Mouse (Mus musculus) CH12.LX (cell line): ENCODE measurements around the gene Stmn1. TPM values are rescaled to one million over a fixed set of nuclear protein-coding genes. Genes with fewer than 3 reads are reported as not detected.

ENCODE experiments used
- DNase-seq: peaks from one replicate; pipeline ENCODE4 v3.0.0-alpha.2; 2013; ENCODE audit errors: extremely low read depth
- H3K27ac ChIP-seq: 2 replicates; pipeline ENCODE4 v1.5.1; 2012; ENCODE audit warnings: low read depth, mild to moderate bottlenecking, control low read depth, moderate library complexity; ENCODE audit not compliant: insufficient read depth
- H3K27me3 ChIP-seq: replicated peaks from 2 replicates; pipeline ENCODE3; 2012; ENCODE audit warnings: inconsistent platforms
- H3K36me3 ChIP-seq, 2 experiments: replicated peaks in 1 of 2; 2 replicates each; pipeline versions ENCODE3 to v1.6.1; 2012; ENCODE audit warnings: inconsistent platforms in 1 of 2, low read length in 1 of 2, mild to moderate bottlenecking in 1 of 2, mixed read lengths in 1 of 2, moderate library complexity in 1 of 2; ENCODE audit not compliant: control insufficient read depth in 1 of 2, insufficient read depth in 1 of 2
- H3K4me1 ChIP-seq, 2 experiments: 2 replicates each; pipeline ENCODE4 v1.6.1; 2012; ENCODE audit warnings: inconsistent platforms in 1 of 2, moderate library complexity in 1 of 2; ENCODE audit not compliant: insufficient read depth in 2 of 2, control insufficient read depth in 1 of 2
- H3K4me2 ChIP-seq: 2 replicates; pipeline ENCODE4 v1.6.1; 2012; ENCODE audit warnings: low read depth, mild to moderate bottlenecking, control low read depth; ENCODE audit not compliant: poor library complexity, insufficient read depth, severe bottlenecking
- H3K4me3 ChIP-seq, 3 experiments: fragments of 150-350 bp in 1 of 3; sonication (generic) in 1 of 3; replicated peaks in 1 of 3; 2 replicates each; pipeline versions ENCODE3 to v1.5.1; 2011 to 2012; ENCODE audit warnings: low read depth in 2 of 3, low read length in 2 of 3, mild to moderate bottlenecking in 2 of 3, moderate library complexity in 2 of 3, control low read depth in 1 of 3, improper control_type of control experiment in 1 of 3, inconsistent platforms in 1 of 3, mixed read lengths in 1 of 3; ENCODE audit not compliant: poor library complexity in 1 of 3
- H3K79me2 ChIP-seq: replicated peaks from 2 replicates; pipeline ENCODE4 v1.6.1; 2012; ENCODE audit warnings: mild to moderate bottlenecking, moderate library complexity; ENCODE audit not compliant: control insufficient read depth, poor library complexity, insufficient read depth, severe bottlenecking; ENCODE audit errors: extremely low read depth
- H3K9ac ChIP-seq: 2 replicates; pipeline ENCODE4 v1.6.1; 2012; ENCODE audit warnings: low read depth, mild to moderate bottlenecking, control low read depth, moderate library complexity; ENCODE audit not compliant: insufficient read depth
- H3K9me3 ChIP-seq: replicated peaks from 2 replicates; pipeline ENCODE3; 2012; ENCODE audit warnings: low read length, inconsistent platforms, mixed read lengths
- BHLHE40 ChIP-seq: IDR thresholded peaks from 2 replicates; pipeline ENCODE4 v1.6.1; 2011; ENCODE audit warnings: mild to moderate bottlenecking, low read depth, low read length, improper control_type of control experiment
- CTCF ChIP-seq, 2 experiments: IDR thresholded peaks in 1 of 2; conservative IDR thresholded peaks in 1 of 2; 2 replicates each; pipeline ENCODE4 v1.5.1; 2011 to 2012; ENCODE audit warnings: low read depth in 2 of 2, low read length in 2 of 2, improper control_type of control experiment in 1 of 2, inconsistent platforms in 1 of 2, mild to moderate bottlenecking in 1 of 2, moderate library complexity in 1 of 2
- ELF1 ChIP-seq: IDR thresholded peaks from 2 replicates; pipeline ENCODE4 v1.6.1; 2014; ENCODE audit warnings: low read depth, mild to moderate bottlenecking, inconsistent platforms, low read length, improper control_type of control experiment
- EP300 ChIP-seq: IDR thresholded peaks from 2 replicates; pipeline ENCODE4 v1.6.1; 2011; ENCODE audit warnings: low read length, improper control_type of control experiment
- GABPA ChIP-seq: IDR thresholded peaks from 2 replicates; pipeline ENCODE4 v1.6.1; 2012; ENCODE audit warnings: low read depth, low read length, improper control_type of control experiment, inconsistent platforms; ENCODE audit not compliant: insufficient replicate concordance
- HCFC1 ChIP-seq: IDR thresholded peaks from 2 replicates; pipeline ENCODE4 v1.6.1; 2012; ENCODE audit warnings: low read depth, mild to moderate bottlenecking, inconsistent platforms, low read length, improper control_type of control experiment
- IRF4 ChIP-seq: IDR thresholded peaks from 2 replicates; pipeline ENCODE4 v1.6.1; 2014; ENCODE audit warnings: low read depth, mild to moderate bottlenecking, inconsistent platforms, low read length, improper control_type of control experiment
- JUN ChIP-seq: IDR thresholded peaks from 2 replicates; pipeline ENCODE4 v1.6.1; 2011; ENCODE audit warnings: low read depth, mild to moderate bottlenecking, low read length, improper control_type of control experiment, moderate library complexity; ENCODE audit not compliant: insufficient read depth
- JUND ChIP-seq: conservative IDR thresholded peaks from 2 replicates; pipeline ENCODE4 v1.6.1; 2011; ENCODE audit warnings: low read depth, low read length, improper control_type of control experiment
- MAX ChIP-seq: IDR thresholded peaks from 2 replicates; pipeline ENCODE4 v1.6.1; 2011; ENCODE audit warnings: low read length, improper control_type of control experiment
- MAZ ChIP-seq: IDR thresholded peaks from 2 replicates; pipeline ENCODE4 v1.6.1; 2012; ENCODE audit warnings: low read depth, mild to moderate bottlenecking, inconsistent platforms, low read length, improper control_type of control experiment, moderate library complexity
- MEF2A ChIP-seq: IDR thresholded peaks from 2 replicates; pipeline ENCODE4 v1.6.1; 2014; ENCODE audit warnings: low read depth, mild to moderate bottlenecking, inconsistent platforms, low read length, improper control_type of control experiment, borderline replicate concordance
- NELFE ChIP-seq: IDR thresholded peaks from 2 replicates; pipeline ENCODE4 v1.6.1; 2011; ENCODE audit warnings: low read depth, low read length, improper control_type of control experiment
- POLR2AphosphoS2 ChIP-seq: IDR thresholded peaks from 2 replicates; pipeline ENCODE4 v1.6.1; 2011; ENCODE audit warnings: low read depth, low read length, improper control_type of control experiment
- SMC3 ChIP-seq: IDR thresholded peaks from 2 replicates; pipeline ENCODE4 v1.6.1; 2011; ENCODE audit warnings: low read depth, low read length, improper control_type of control experiment
- TCF12 ChIP-seq: IDR thresholded peaks from 2 replicates; pipeline ENCODE4 v1.6.1; 2014; ENCODE audit warnings: low read depth, mild to moderate bottlenecking, inconsistent platforms, low read length, improper control_type of control experiment
- UBTF ChIP-seq: IDR thresholded peaks from 2 replicates; pipeline ENCODE4 v1.6.1; 2012; ENCODE audit warnings: low read depth, mild to moderate bottlenecking, inconsistent platforms, low read length, improper control_type of control experiment, moderate library complexity
- USF2 ChIP-seq: conservative IDR thresholded peaks from 2 replicates; pipeline ENCODE4 v1.6.1; 2011; ENCODE audit warnings: low read depth, low read length, improper control_type of control experiment
- dilution Hi-C: fragments of 300-500 bp; cut with MboI; formaldehyde crosslinking; loops from 2 replicates; pipeline ENCODE4 v1.14.3; 2020; ENCODE audit warnings: low sequenced_read_pairs; ENCODE audit not compliant: extremely low pct_unique_long_range_greater_than_20kb, extremely low pct_ligation_motif_present
- in situ Hi-C: fragments of 300-500 bp; cut with MboI; formaldehyde crosslinking; loops from 3 replicates; pipeline ENCODE4 v1.14.3; 2019; ENCODE audit warnings: low sequenced_read_pairs, low pct_ligation_motif_present, low pct_unique_long_range_greater_than_20kb, mixed read lengths
- polyA plus RNA-seq: library from polyadenylated mRNA; unstranded; fragments of >175 nt; gene quantifications from 2 replicates; pipeline ENCODE4 v1.2.1, GENCODE M21; 2012; ENCODE audit warnings: low read depth; ENCODE audit not compliant: insufficient read length
- total RNA-seq, 2 experiments: library from RNA; depleted of rRNA; stranded (reverse); fragments of 300-350 nt in 1 of 2; fragments of >200 nt in 1 of 2; gene quantifications; 2 replicates each; pipeline ENCODE4 v1.2.3; 2012 to 2014

The Stmn1 gene
- total and polyA plus RNA-seq, 3 experiments: 31.2 to 39.4 (median 34.7) TPM

DNA sequence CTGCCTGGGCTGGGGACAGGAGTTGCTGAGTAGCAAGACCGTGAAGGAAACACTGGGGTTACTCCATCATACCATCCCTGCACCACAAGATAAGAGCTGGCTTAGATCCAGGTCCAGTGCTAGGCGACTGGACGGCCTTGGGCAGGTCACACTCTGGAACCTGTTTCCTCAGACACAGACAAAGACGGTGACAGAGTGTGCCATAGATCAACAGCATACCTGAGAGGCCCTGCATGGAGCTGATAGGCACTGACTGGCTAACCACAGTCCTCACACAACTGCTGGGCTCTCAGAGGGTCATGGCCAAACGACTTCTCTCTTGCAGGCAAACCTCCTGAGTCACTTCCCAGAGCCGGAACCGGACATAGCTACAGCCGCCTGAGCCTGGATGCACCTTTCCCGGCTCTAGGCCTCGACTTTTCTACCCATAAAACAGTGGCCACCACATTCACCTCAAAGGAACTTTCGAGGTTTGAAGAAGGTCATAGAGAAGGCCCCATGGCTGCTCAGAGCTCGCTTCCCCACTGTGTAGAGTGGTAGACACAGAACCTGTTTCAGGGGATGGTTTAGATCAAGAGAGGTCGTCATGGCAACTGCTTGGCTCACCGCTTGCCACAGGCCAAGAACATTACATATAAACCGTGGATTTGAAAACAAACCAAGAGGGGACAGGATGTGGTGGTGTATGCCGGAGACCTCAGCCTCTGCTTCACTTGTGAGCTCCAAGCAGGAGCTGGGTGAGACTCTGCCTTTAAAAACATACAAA is 26.8 kb downstream of the Stmn1 start:
- Histone ChIP-seq H3K9me3 (peaks cover 6% of the 10 kb centered on the region), H3K79me2 (no peaks in the 10 kb centered on the region), H3K4me2 (no peak overlapping the region), H3K27me3 (peaks cover 52% of the 10 kb centered on the region), H3K4me3 (no peak overlapping the region), H3K36me3 (no peaks in the 10 kb centered on the region), H3K4me1 (peaks cover 4 to 7% of the 10 kb centered on the region in 2 experiments), H3K27ac (no peak overlapping the region), H3K9ac (no peak overlapping the region)
- no peak for DNase-seq
- in situ Hi-C loops (loop anchor here (25.0 kb wide), 1 partner anchor 233 kb away; the partner anchor contains the start of gene Grrp1), dilution Hi-C loops (no loop called here)
- TF ChIP-seq NELFE: no peak
- TF ChIP-seq TCF12: no peak
- no peak for TF ChIP-seq EP300
- no peak for TF ChIP-seq JUND
- no peak for TF ChIP-seq IRF4
- TF ChIP-seq ELF1: no peak
- no peak for TF ChIP-seq CTCF (conservative IDR thresholded peaks at IDR 0.05 in 1 of 2, IDR thresholded peaks at IDR 0.05 in 1 of 2; ENCODE audit: low read depth in 2 of 2, low read length in 2 of 2)
- TF ChIP-seq JUN: no peak
- TF ChIP-seq UBTF: no peak
- TF ChIP-seq SMC3: no peak
- TF ChIP-seq BHLHE40: no peak
- no peak for TF ChIP-seq MAZ
- TF ChIP-seq USF2: no peak
- no peak for TF ChIP-seq MEF2A
- no peak for TF ChIP-seq POLR2AphosphoS2
- no peak for TF ChIP-seq GABPA
- TF ChIP-seq MAX: no peak

- peaks cover 52% of the 10 kb centered on the region for H3K27me3 ChIP-seq
- no peak overlapping the region for H3K9ac ChIP-seq
- H3K79me2 ChIP-seq: no peaks in the 10 kb centered on the region
- H3K27ac ChIP-seq: no peak overlapping the region
- in situ Hi-C loops: loop anchor here (25.0 kb wide), 1 partner anchor 233 kb away; the partner anchor contains the start of gene Grrp1
- dilution Hi-C loops: no loop called here
- peaks cover 6% of the 10 kb centered on the region for H3K9me3 ChIP-seq
- TF ChIP-seq HCFC1: no peak
- H3K4me2 ChIP-seq: no peak overlapping the region
- peaks cover 4 to 7% of the 10 kb centered on the region in 2 experiments for H3K4me1 ChIP-seq
- no peak for DNase-seq
- no peak overlapping the region for H3K4me3 ChIP-seq
- H3K36me3 ChIP-seq: no peaks in the 10 kb centered on the region
These were observed 27.4 kb downstream of the Stmn1 start for GRCm38 (mm10) chr4:134495546-134495923.
